ENCODE assay signal across 12 mouse cellular contexts in genomic region chr2:76655982-76656381, GRCm38 (mm10). TPM values are rescaled to one million over a fixed set of nuclear protein-coding genes. Genes with fewer than 3 reads are reported as not detected.
DNase-seq lines count a peak whose midpoint lies in the region; ATAC-seq and TF ChIP-seq lines count a peak whose summit lies in the region.
"Had no signal": no experiment of that assay in that cellular context is flagged by ENCODE, and none has a peak within 500 bp of the region (broad histone marks: within the 10 kb centered on the region; RNA-seq: fewer than 3 reads in every experiment).

No protein-coding gene starts in this region.

- H3K36me3 ChIP-seq in CH12.LX (replicated peaks in 1 of 2; ENCODE audit: control insufficient read depth in 1 of 2, insufficient read depth in 1 of 2, low read length in 1 of 2) (no peaks in the 10 kb centered on the region), G1E (replicated peaks) (no peaks in the 10 kb centered on the region)
- H3K36me3 ChIP-seq: forebrain, embryonic 10.5 days had no signal

- peak; percentile 10 for TF ChIP-seq RAD21 in CH12.LX (IDR thresholded peaks at IDR 0.05; ENCODE audit: low read depth, low read length)

- 11% methylated on average over 1 of the region's 1 CpGs for WGBS in cerebellum, adult 2 months

- peak; percentile 33 for DNase-seq in kidney, adult 9 months
- no peak for DNase-seq in kidney, postnatal 14 days
- no peak for DNase-seq in CH12.LX (ENCODE audit: extremely low read depth)
- no peak for DNase-seq in G1E (ENCODE audit: low spot score)
- peak; percentile 38 to 48 for DNase-seq in kidney, postnatal 25 days
- no peak for DNase-seq in left cerebral cortex, adult 18-20 months (ENCODE audit: low spot score in 2 of 2)
- DNase-seq in cerebellum, adult 2 months, result no peak
- no peak for DNase-seq in left cerebral cortex, adult 9 months (ENCODE audit: low spot score in 2 of 2)
- DNase-seq: cerebellum, adult 9-11 months; heart, adult 18-20 months had no signal

- no peaks in the 10 kb centered on the region for H3K79me2 ChIP-seq in CH12.LX (replicated peaks; ENCODE audit: control insufficient read depth, extremely low read depth, insufficient read depth, poor library complexity, severe bottlenecking)

- TF ChIP-seq CTCF in CH12.LX (conservative IDR thresholded peaks at IDR 0.05 in 1 of 2, IDR thresholded peaks at IDR 0.05 in 1 of 2; ENCODE audit: low read depth in 2 of 2, low read length in 2 of 2) (peak; percentile 14 to 49; a peak in 2 of 4 replicates), G1E (IDR thresholded peaks at IDR 0.05; ENCODE audit: low read depth, low read length) (no peak)
- no peak for TF ChIP-seq CTCF in cerebellum, adult 2 months (IDR thresholded peaks at IDR 0.05; ENCODE audit: borderline replicate concordance, insufficient read depth, low read depth, low read length)

- H3K4me2 ChIP-seq in CH12.LX (ENCODE audit: insufficient read depth, low read depth, poor library complexity, severe bottlenecking), result peak overlapping the region; percentile 21; the same call in 1 of the 2 replicates

- TF ChIP-seq EP300 in CH12.LX (IDR thresholded peaks at IDR 0.05; ENCODE audit: low read length), result no peak

- H3K27ac ChIP-seq in CH12.LX (ENCODE audit: insufficient read depth, low read depth), result no peak overlapping the region
- no peak overlapping the region for H3K27ac ChIP-seq in cerebellum, adult 2 months (ENCODE audit: insufficient read depth, low read length)
- H3K27ac ChIP-seq: forebrain, embryonic 10.5 days had no signal

- H3K4me1 ChIP-seq in CH12.LX (ENCODE audit: control insufficient read depth in 1 of 2, insufficient read depth in 2 of 2) (0 out of 4 replicates have a peak, but pooled peaks cover 0 to 2% of the 10 kb centered on the region in 2 experiments), G1E (ENCODE audit: insufficient read depth, low read depth, low read length) (peaks cover 8% of the 10 kb centered on the region)
- H3K4me1 ChIP-seq in cerebellum, adult 2 months (ENCODE audit: control insufficient read depth, insufficient read depth, low read length), result no peaks in the 10 kb centered on the region

- ATAC-seq in G1E (ENCODE audit: extremely low read depth, insufficient number of reproducible peaks, low FRiP score, poor library complexity, severe bottlenecking), result peak; percentile 15; the same call in 1 of the 2 replicates

- H3K9me3 ChIP-seq in CH12.LX (replicated peaks; ENCODE audit: low read length) (no peaks in the 10 kb centered on the region), G1E (replicated peaks) (no peaks in the 10 kb centered on the region; the same call in 1 of the 2 replicates)
- H3K9me3 ChIP-seq: forebrain, embryonic 10.5 days had no signal

- dilution Hi-C loops in CH12.LX (cut with MboI; ENCODE audit: extremely low pct_ligation_motif_present, extremely low pct_unique_long_range_greater_than_20kb, low sequenced_read_pairs), result no loop called here

- H3K9ac ChIP-seq in CH12.LX (ENCODE audit: insufficient read depth, low read depth), result no peak overlapping the region

- H3K4me3 ChIP-seq in CH12.LX (replicated peaks in 1 of 3; ENCODE audit: low read depth in 2 of 3, low read length in 2 of 3, poor library complexity in 1 of 3), result no peak overlapping the region
- H3K4me3 ChIP-seq in G1E (ENCODE audit: low read depth, low read length), result no peak overlapping the region
- no peak overlapping the region for H3K4me3 ChIP-seq in cerebellum, adult 2 months (replicated peaks; ENCODE audit: insufficient read depth, low read depth, low read length)
- H3K4me3 ChIP-seq: forebrain, embryonic 10.5 days had no signal

- in situ Hi-C loops in CH12.LX (cut with MboI; ENCODE audit: low pct_ligation_motif_present, low pct_unique_long_range_greater_than_20kb, low sequenced_read_pairs), result no loop called here

- H3K27me3 ChIP-seq in CH12.LX (replicated peaks) (no peaks in the 10 kb centered on the region), G1E (ENCODE audit: insufficient read depth, low read length) (peaks cover 3% of the 10 kb centered on the region; the same call in 1 of the 2 replicates)
- H3K27me3 ChIP-seq in cerebellum, adult 2 months (ENCODE audit: control insufficient read depth, insufficient read depth, low read length), result no peaks in the 10 kb centered on the region

- no peak for TF ChIP-seq POLR2A in CH12.LX (IDR thresholded peaks at IDR 0.05; ENCODE audit: low read depth, low read length)
- no peak for TF ChIP-seq POLR2A in cerebellum, adult 2 months (IDR thresholded peaks at IDR 0.05; ENCODE audit: borderline replicate concordance, insufficient read depth, low read length)

TF ChIP-seq in CH12.LX, 34 proteins besides CTCF, POLR2A, EP300 and RAD21:
- TF ChIP-seq POLR2AphosphoS2 (IDR thresholded peaks at IDR 0.05; ENCODE audit: low read depth, low read length) (no peak), IRF4 (IDR thresholded peaks at IDR 0.05; ENCODE audit: low read depth, low read length) (peak; percentile 35; the same call in 1 of the 2 replicates), MAZ (IDR thresholded peaks at IDR 0.05; ENCODE audit: low read depth, low read length) (0 out of 2 replicates have a peak, but pooled peaks have one; percentile 17)

RNA-seq across cellular contexts. Expression of gene Pjvk, which starts 7.7 kb away (rescaled TPM):
- not detected in 2 replicates for total RNA-seq in CH12.LX (2012; rRNA removed)
- not detected in 2 replicates for total RNA-seq in CH12.LX (2014; rRNA removed)
- not detected in 2 replicates for polyA plus RNA-seq in CH12.LX (2012; ENCODE audit: insufficient read length, low read depth)
- not detected in 2 replicates for total RNA-seq in G1E (2014; fragmentation: Nextera tagmentation)
- 0.27 TPM in 1 of 2 replicates, not detected in the other for total RNA-seq in G1E (2017)
- not detected in 2 replicates for polyA plus RNA-seq in G1E (2012)
- total RNA-seq in left cerebral cortex, adult 18-20 months (2021), result not detected
- polyA plus RNA-seq in cerebellum, adult 2 months (2012; rRNA removed), result 0.19 and 0.20 TPM in 2 replicates
- total RNA-seq: heart, adult 18-20 months; left cerebral cortex, postnatal 14 days had no signal

RNA-seq across cellular contexts. Expression of gene Prkra, which starts 8.2 kb away (rescaled TPM):
- 5.6 and 8.4 TPM in 2 replicates for total RNA-seq in CH12.LX (2012; rRNA removed)
- 13.5 and 13.7 TPM in 2 replicates for total RNA-seq in CH12.LX (2014; rRNA removed)
- polyA plus RNA-seq in CH12.LX (2012; ENCODE audit: insufficient read length, low read depth), result 6.8 and 7.0 TPM in 2 replicates
- 18.6 and 24.2 TPM in 2 replicates for total RNA-seq in G1E (2014; fragmentation: Nextera tagmentation)
- 21.3 and 23.1 TPM in 2 replicates for total RNA-seq in G1E (2017)
- polyA plus RNA-seq in G1E (2012), result 7.4 and 9.6 TPM in 2 replicates
- 10 to 100 TPM; 17.1 to 18.9 TPM for total RNA-seq in left cerebral cortex, adult 18-20 months (2021)
- 33.1 and 33.3 TPM in 2 replicates for polyA plus RNA-seq in cerebellum, adult 2 months (2012; rRNA removed)

RNA-seq across cellular contexts. Expression of gene Fkbp7, which starts 16.9 kb away (rescaled TPM):
- 1.3 and 1.5 TPM in 2 replicates for total RNA-seq in CH12.LX (2012; rRNA removed)
- 1.7 and 2.4 TPM in 2 replicates for total RNA-seq in CH12.LX (2014; rRNA removed)
- 1.5 and 1.9 TPM in 2 replicates for polyA plus RNA-seq in CH12.LX (2012; ENCODE audit: insufficient read length, low read depth)
- 9.9 and 18.1 TPM in 2 replicates for total RNA-seq in G1E (2014; fragmentation: Nextera tagmentation)
- 3.1 and 5.3 TPM in 2 replicates for total RNA-seq in G1E (2017)
- polyA plus RNA-seq in G1E (2012), result 0.19 and 0.29 TPM in 2 replicates
- total RNA-seq in left cerebral cortex, adult 18-20 months (2021), result 1 to 10 TPM; 5.0 to 5.8 TPM
- polyA plus RNA-seq in cerebellum, adult 2 months (2012; rRNA removed), result 8.9 and 9.6 TPM in 2 replicates

RNA-seq across cellular contexts. Expression of gene Plekha3, which starts 19.1 kb away (rescaled TPM):
- total RNA-seq in CH12.LX (2012; rRNA removed) (12.1 and 16.9 TPM in 2 replicates), CH12.LX (2014; rRNA removed) (38.6 and 43.8 TPM in 2 replicates), G1E (2014; fragmentation: Nextera tagmentation) (28.8 and 30.5 TPM in 2 replicates), G1E (2017) (18.5 and 24.6 TPM in 2 replicates)
- polyA plus RNA-seq in CH12.LX (2012; ENCODE audit: insufficient read length, low read depth) (28.4 and 30.0 TPM in 2 replicates), G1E (2012) (2.7 and 3.3 TPM in 2 replicates)
- 10 to 100 TPM; 39.9 to 43.4 TPM for total RNA-seq in left cerebral cortex, adult 18-20 months (2021)
- 36.8 and 37.8 TPM in 2 replicates for polyA plus RNA-seq in cerebellum, adult 2 months (2012; rRNA removed)

Comparison
In these comparisons a context has a peak if more than half of its experiments do, and no peak if none do; other contexts are left out.
1. DNase-seq: peak in kidney, adult 9 months (single experiment) and kidney, postnatal 25 days (2 of 2); none in kidney, postnatal 14 days (single experiment), CH12.LX (single experiment), G1E (single experiment), left cerebral cortex, adult 18-20 months (0 of 2), cerebellum, adult 2 months (0 of 2) and left cerebral cortex, adult 9 months (0 of 2).
2. CTCF ChIP-seq: peak in CH12.LX (2 of 2); none in G1E (single experiment) and cerebellum, adult 2 months (single experiment).